Mouse (Mus musculus): ENCODE measurements at regions not wholly inside any gene's neighbourhood (a gene's known extent, or its start where the extent isn't known, plus 50 kb on each side); places are given as distances from the start of the nearest gene placed in this dataset.

- Histone ChIP-seq H3K36me3 (ENCODE audit: control insufficient read depth, insufficient read depth, low read length, poor library complexity, severe bottlenecking) (no peaks in the 10 kb centered on the region), H3K4me1 (ENCODE audit: control insufficient read depth in 2 of 2, insufficient read depth in 2 of 2, low read length in 2 of 2, poor library complexity in 1 of 2) (no peaks in the 10 kb centered on the region), H3K9ac (ENCODE audit: insufficient read depth, low read depth, low read length, poor library complexity, severe bottlenecking) (no peak overlapping the region), H3K4me3 (ENCODE audit: insufficient read depth in 1 of 2, low read depth in 1 of 2, low read length in 2 of 2, poor library complexity in 1 of 2, severe bottlenecking in 1 of 2) (no peak overlapping the region), H3K9me3 (ENCODE audit: control insufficient read depth, insufficient read depth, low read depth, low read length) (no peaks in the 10 kb centered on the region), H3K27ac (ENCODE audit: insufficient read depth, low read depth, low read length, poor library complexity, severe bottlenecking) (no peak overlapping the region)
- no peak for TF ChIP-seq HCFC1 (IDR thresholded peaks at IDR 0.05; ENCODE audit: borderline replicate concordance, insufficient read depth, low read length)
- no peak for TF ChIP-seq MAFK (IDR thresholded peaks at IDR 0.05; ENCODE audit: insufficient read depth, low read depth, low read length)
- TF ChIP-seq ZNF384 (IDR thresholded peaks at IDR 0.05; ENCODE audit: low read depth, low read length): no peak
- no peak for TF ChIP-seq ZC3H11A (IDR thresholded peaks at IDR 0.05; ENCODE audit: borderline replicate concordance, low read depth, low read length)
- TF ChIP-seq CHD2 (IDR thresholded peaks at IDR 0.05; ENCODE audit: low read depth, low read length): no peak
- no peak for DNase-seq (ENCODE audit: low read depth, low spot score)
- in situ Hi-C loops (cut with MboI; ENCODE audit: low sequenced_read_pairs in 2 of 2, unreplicated experiment in 2 of 2): no loop called here
These were observed 168.9 kb upstream of the Plcxd3 start for GRCm38 (mm10) chr15:4206371-4206770.

DNA sequence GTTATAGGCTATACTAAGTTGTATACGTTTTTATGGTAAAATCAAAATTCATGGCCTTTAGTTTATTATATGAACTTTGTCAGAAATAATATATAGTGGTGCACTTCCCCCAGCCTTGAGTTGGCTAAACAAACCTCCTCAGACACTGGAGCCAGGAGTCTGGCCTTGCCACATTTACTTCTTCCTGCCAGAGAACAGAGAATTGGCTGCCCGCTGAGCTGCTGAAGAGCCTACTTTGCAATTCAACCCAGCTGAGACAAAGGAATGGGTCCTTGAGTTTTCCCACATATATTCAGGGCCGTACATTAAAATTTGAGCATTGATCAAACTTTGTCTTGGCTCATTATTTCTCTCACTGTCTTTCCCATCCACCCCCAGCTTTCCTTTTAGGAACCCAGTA lies 161.9 kb upstream of the Plcxd3 start:
- peak; percentile 11 for DNase-seq (ENCODE audit: low read depth, low spot score)
- H3K27ac ChIP-seq (ENCODE audit: insufficient read depth, low read depth, low read length, poor library complexity, severe bottlenecking): no peak overlapping the region
- TF ChIP-seq MAFK (IDR thresholded peaks at IDR 0.05; ENCODE audit: insufficient read depth, low read depth, low read length) (no peak), ZC3H11A (IDR thresholded peaks at IDR 0.05; ENCODE audit: borderline replicate concordance, low read depth, low read length) (no peak), HCFC1 (IDR thresholded peaks at IDR 0.05; ENCODE audit: borderline replicate concordance, insufficient read depth, low read length) (no peak), CHD2 (IDR thresholded peaks at IDR 0.05; ENCODE audit: low read depth, low read length) (no peak), ZNF384 (IDR thresholded peaks at IDR 0.05; ENCODE audit: low read depth, low read length) (no peak)
- H3K9me3 ChIP-seq (ENCODE audit: control insufficient read depth, insufficient read depth, low read depth, low read length): no peaks in the 10 kb centered on the region
- in situ Hi-C loops (cut with MboI; ENCODE audit: low sequenced_read_pairs in 2 of 2, unreplicated experiment in 2 of 2): no loop called here
- no peak overlapping the region for H3K4me3 ChIP-seq (ENCODE audit: insufficient read depth in 1 of 2, low read depth in 1 of 2, low read length in 2 of 2, poor library complexity in 1 of 2, severe bottlenecking in 1 of 2)
- H3K36me3 ChIP-seq (ENCODE audit: control insufficient read depth, insufficient read depth, low read length, poor library complexity, severe bottlenecking): no peaks in the 10 kb centered on the region
- H3K4me1 ChIP-seq (ENCODE audit: control insufficient read depth in 2 of 2, insufficient read depth in 2 of 2, low read length in 2 of 2, poor library complexity in 1 of 2): no peaks in the 10 kb centered on the region
- no peak overlapping the region for H3K9ac ChIP-seq (ENCODE audit: insufficient read depth, low read depth, low read length, poor library complexity, severe bottlenecking)

DNA sequence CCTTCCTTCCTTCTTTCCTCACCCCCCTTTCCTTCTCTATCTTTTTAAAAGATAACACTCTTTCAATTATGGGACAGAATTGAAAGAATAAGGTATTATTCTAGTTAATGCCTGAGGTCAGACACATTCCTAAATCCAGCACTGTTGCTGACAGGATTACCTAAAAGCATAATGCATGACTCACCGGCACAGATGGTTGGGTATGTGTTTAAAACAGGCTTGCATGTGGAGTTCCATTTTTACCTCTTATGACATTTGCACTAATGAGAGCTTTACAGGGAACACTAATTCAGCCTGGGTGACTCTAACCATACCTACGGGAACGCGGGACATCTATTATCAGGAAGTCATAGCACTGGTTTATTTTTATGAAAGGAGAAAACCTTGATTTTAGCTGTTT lies 156.2 kb upstream of the Plcxd3 start:
- Histone ChIP-seq H3K4me1 (ENCODE audit: control insufficient read depth in 2 of 2, insufficient read depth in 2 of 2, low read length in 2 of 2, poor library complexity in 1 of 2) (no peaks in the 10 kb centered on the region), H3K36me3 (ENCODE audit: control insufficient read depth, insufficient read depth, low read length, poor library complexity, severe bottlenecking) (no peaks in the 10 kb centered on the region), H3K9ac (ENCODE audit: insufficient read depth, low read depth, low read length, poor library complexity, severe bottlenecking) (no peak overlapping the region), H3K9me3 (ENCODE audit: control insufficient read depth, insufficient read depth, low read depth, low read length) (no peaks in the 10 kb centered on the region), H3K4me3 (ENCODE audit: insufficient read depth in 1 of 2, low read depth in 1 of 2, low read length in 2 of 2, poor library complexity in 1 of 2, severe bottlenecking in 1 of 2) (no peak overlapping the region), H3K27ac (ENCODE audit: insufficient read depth, low read depth, low read length, poor library complexity, severe bottlenecking) (no peak overlapping the region)
- in situ Hi-C loops (cut with MboI; ENCODE audit: low sequenced_read_pairs in 2 of 2, unreplicated experiment in 2 of 2): no loop called here
- DNase-seq (ENCODE audit: low read depth, low spot score): no peak
- TF ChIP-seq HCFC1 (IDR thresholded peaks at IDR 0.05; ENCODE audit: borderline replicate concordance, insufficient read depth, low read length): no peak
- TF ChIP-seq CHD2 (IDR thresholded peaks at IDR 0.05; ENCODE audit: low read depth, low read length): no peak
- no peak for TF ChIP-seq ZNF384 (IDR thresholded peaks at IDR 0.05; ENCODE audit: low read depth, low read length)
- TF ChIP-seq MAFK (IDR thresholded peaks at IDR 0.05; ENCODE audit: insufficient read depth, low read depth, low read length): no peak
- no peak for TF ChIP-seq ZC3H11A (IDR thresholded peaks at IDR 0.05; ENCODE audit: borderline replicate concordance, low read depth, low read length)

DNA sequence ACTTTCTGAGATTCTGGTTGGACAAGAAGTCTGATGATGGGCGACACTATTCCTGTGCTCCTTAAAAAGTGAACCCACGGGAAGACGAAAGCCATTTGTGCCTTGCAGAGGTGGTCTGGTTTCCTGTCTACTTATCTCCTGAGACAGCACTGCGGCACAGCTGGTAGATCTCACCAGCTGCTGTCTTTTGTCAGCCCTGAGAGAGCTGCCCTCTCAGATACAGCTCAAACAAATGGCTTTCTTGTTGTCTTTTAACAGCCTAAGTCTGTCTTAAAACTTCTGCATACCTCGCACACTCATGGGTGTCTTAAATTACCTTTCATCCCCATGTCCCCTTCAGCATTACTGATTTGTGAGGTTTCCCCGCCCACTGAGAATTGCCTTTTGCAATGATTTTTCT lies 147.2 kb upstream of the Plcxd3 start:
- Histone ChIP-seq H3K27ac (ENCODE audit: insufficient read depth, low read depth, low read length, poor library complexity, severe bottlenecking) (no peak overlapping the region), H3K36me3 (ENCODE audit: control insufficient read depth, insufficient read depth, low read length, poor library complexity, severe bottlenecking) (no peaks in the 10 kb centered on the region), H3K4me1 (ENCODE audit: control insufficient read depth in 2 of 2, insufficient read depth in 2 of 2, low read length in 2 of 2, poor library complexity in 1 of 2) (no peaks in the 10 kb centered on the region), H3K9me3 (ENCODE audit: control insufficient read depth, insufficient read depth, low read depth, low read length) (no peaks in the 10 kb centered on the region), H3K4me3 (ENCODE audit: insufficient read depth in 1 of 2, low read depth in 1 of 2, low read length in 2 of 2, poor library complexity in 1 of 2, severe bottlenecking in 1 of 2) (no peak overlapping the region), H3K9ac (ENCODE audit: insufficient read depth, low read depth, low read length, poor library complexity, severe bottlenecking) (no peak overlapping the region)
- no peak for TF ChIP-seq CHD2 (IDR thresholded peaks at IDR 0.05; ENCODE audit: low read depth, low read length)
- TF ChIP-seq ZC3H11A (IDR thresholded peaks at IDR 0.05; ENCODE audit: borderline replicate concordance, low read depth, low read length): no peak
- no peak for TF ChIP-seq MAFK (IDR thresholded peaks at IDR 0.05; ENCODE audit: insufficient read depth, low read depth, low read length)
- TF ChIP-seq HCFC1 (IDR thresholded peaks at IDR 0.05; ENCODE audit: borderline replicate concordance, insufficient read depth, low read length): no peak
- no peak for TF ChIP-seq ZNF384 (IDR thresholded peaks at IDR 0.05; ENCODE audit: low read depth, low read length)
- in situ Hi-C loops (cut with MboI; ENCODE audit: low sequenced_read_pairs in 2 of 2, unreplicated experiment in 2 of 2): no loop called here
- no peak for DNase-seq (ENCODE audit: low read depth, low spot score)

- in situ Hi-C loops (cut with MboI; ENCODE audit: low sequenced_read_pairs in 2 of 2, unreplicated experiment in 2 of 2): no loop called here
- Histone ChIP-seq H3K4me1 (ENCODE audit: control insufficient read depth in 2 of 2, insufficient read depth in 2 of 2, low read length in 2 of 2, poor library complexity in 1 of 2) (no peaks in the 10 kb centered on the region), H3K9ac (ENCODE audit: insufficient read depth, low read depth, low read length, poor library complexity, severe bottlenecking) (no peak overlapping the region), H3K36me3 (ENCODE audit: control insufficient read depth, insufficient read depth, low read length, poor library complexity, severe bottlenecking) (no peaks in the 10 kb centered on the region), H3K4me3 (ENCODE audit: insufficient read depth in 1 of 2, low read depth in 1 of 2, low read length in 2 of 2, poor library complexity in 1 of 2, severe bottlenecking in 1 of 2) (no peak overlapping the region), H3K9me3 (ENCODE audit: control insufficient read depth, insufficient read depth, low read depth, low read length) (no peaks in the 10 kb centered on the region), H3K27ac (ENCODE audit: insufficient read depth, low read depth, low read length, poor library complexity, severe bottlenecking) (no peak overlapping the region)
- no peak for DNase-seq (ENCODE audit: low read depth, low spot score)
- TF ChIP-seq HCFC1 (IDR thresholded peaks at IDR 0.05; ENCODE audit: borderline replicate concordance, insufficient read depth, low read length) (no peak), MAFK (IDR thresholded peaks at IDR 0.05; ENCODE audit: insufficient read depth, low read depth, low read length) (no peak), ZC3H11A (IDR thresholded peaks at IDR 0.05; ENCODE audit: borderline replicate concordance, low read depth, low read length) (no peak), CHD2 (IDR thresholded peaks at IDR 0.05; ENCODE audit: low read depth, low read length) (no peak), ZNF384 (IDR thresholded peaks at IDR 0.05; ENCODE audit: low read depth, low read length) (no peak)
These were observed 134.6 kb upstream of the Plcxd3 start for GRCm38 (mm10) chr15:4240649-4241048.

Measured in ES-E14 (cell line).